Mouse (Mus musculus) stomach, postnatal 0 days (tissue): ENCODE measurements around the gene Fam221a. TPM values are rescaled to one million over a fixed set of nuclear protein-coding genes. Genes with fewer than 3 reads are reported as not detected.
"Not testable (repeated sequence)": the region's sequence is repeated elsewhere in the genome, so short reads cannot be mapped to it uniquely, and the experiment has no call there.

Experiments used
- ATAC-seq: fragments of 200-750 bp; cut with Nextera tagmentation; 2 replicates; pipeline ENCODE4 v1.8.0; 2017; ENCODE audit not compliant: low FRiP score, low TSS enrichment
- DNase-seq: peaks from one replicate; pipeline ENCODE4 v3.0.0-alpha.2; 2016; ENCODE audit warnings: low spot score
- H3K27ac ChIP-seq: fragments of 300-500 bp; sonication (generic); replicated peaks from 2 replicates; pipeline ENCODE4 v1.5.1; 2014; ENCODE audit warnings: mild to moderate bottlenecking, control low read depth
- H3K27me3 ChIP-seq: fragments of 300-500 bp; sonication (generic); 2 replicates; pipeline ENCODE4 v1.6.1; 2014; ENCODE audit warnings: low read length; ENCODE audit not compliant: control insufficient read depth, insufficient read depth
- H3K36me3 ChIP-seq: fragments of 300-500 bp; sonication (generic); 2 replicates; pipeline ENCODE4 v1.6.1; 2014; ENCODE audit warnings: low read length, mixed read lengths; ENCODE audit not compliant: control insufficient read depth, insufficient read depth
- H3K4me1 ChIP-seq: fragments of 300-500 bp; sonication (generic); replicated peaks from 2 replicates; pipeline ENCODE4 v1.6.1; 2014; ENCODE audit warnings: antibody characterized with exemption; ENCODE audit not compliant: control insufficient read depth, insufficient read depth
- H3K4me2 ChIP-seq: fragments of 300-500 bp; sonication (generic); replicated peaks from 2 replicates; pipeline ENCODE4 v1.6.1; 2014; ENCODE audit warnings: low read depth, mild to moderate bottlenecking, control low read depth, moderate library complexity
- H3K4me3 ChIP-seq: fragments of 300-500 bp; sonication (generic); 2 replicates; pipeline ENCODE4 v1.5.1; 2014; ENCODE audit warnings: low read depth, low read length, control low read depth
- H3K9ac ChIP-seq: fragments of 300-500 bp; sonication (generic); 2 replicates; pipeline ENCODE4 v1.6.1; 2014; ENCODE audit warnings: mild to moderate bottlenecking, low read length, control low read depth, mixed read lengths
- H3K9me3 ChIP-seq: fragments of 300-500 bp; sonication (generic); 2 replicates; pipeline ENCODE4 v1.6.1; 2016; ENCODE audit warnings: low read length; ENCODE audit not compliant: control insufficient read depth
- CTCF ChIP-seq: IDR thresholded peaks from 2 replicates; pipeline ENCODE4 v1.5.1; 2016; ENCODE audit warnings: antibody characterized with exemption, low read depth, mild to moderate bottlenecking, moderate library complexity
- EP300 ChIP-seq: optimal IDR thresholded peaks from 2 replicates; pipeline ENCODE3; 2016; ENCODE audit warnings: antibody characterized with exemption
- WGBS: fragments of 180-500 bp; shearing (Covaris S2); extraction: QIAGEN DNeasy Blood & Tissue Kit; methylation state at CpG from one replicate; pipeline ENCODE4 v1.1.7; 2014; 5-methylcytosine and 5-hydroxymethylcytosine counted together
- polyA plus RNA-seq: library from polyadenylated mRNA; unstranded; fragments of >200 nt; fragmentation: Nextera tagmentation; extraction: Ambion mirVana; gene quantifications from 2 replicates; pipeline ENCODE4 v1.2.1, GENCODE M21; 2015

The Fam221a gene
- polyA plus RNA-seq, 1 experiment from 2014 or later = 4.4 TPM

DNA sequence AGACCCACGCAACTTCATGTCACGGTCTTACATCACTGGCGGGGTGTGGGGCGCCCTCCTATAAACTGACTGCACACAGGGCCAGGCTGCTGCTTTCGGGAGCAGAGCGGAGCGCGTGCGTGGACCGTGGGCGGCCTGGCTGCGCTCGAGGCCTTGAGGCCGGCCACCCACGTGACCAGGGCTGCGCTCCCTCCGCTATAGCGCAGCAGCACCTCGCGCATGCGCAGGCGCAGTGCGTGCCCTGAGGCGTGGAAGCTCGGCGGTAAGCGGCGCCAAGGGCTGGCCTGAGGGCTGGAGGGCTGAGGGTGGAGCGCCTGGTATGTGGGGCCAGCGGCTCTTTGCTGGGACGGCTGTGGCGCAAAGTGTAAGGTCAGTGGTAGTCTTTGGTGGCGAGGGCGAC, 27.8 kb downstream of the Fam221a start, which contains the start of gene Stk31:
Gene Stk31, plus strand, starts transcription at position 289 of the 400 bp plus-strand sequence.
- ATAC-seq (no peak), DNase-seq (no peak)
- no peaks in the 10 kb centered on the region for H3K4me1 ChIP-seq
- no peak within 1 kb of the TSS for H3K4me3 ChIP-seq
- H3K9ac ChIP-seq = no peak within 1 kb of the TSS
- 82% methylated on average over 34 of the region's 34 CpGs for WGBS
- no peak within 1 kb of the TSS for H3K4me2 ChIP-seq
- H3K27me3 ChIP-seq = no peaks in the 10 kb centered on the region
- no peaks in the 10 kb centered on the region for H3K9me3 ChIP-seq
- no peak within 1 kb of the TSS for H3K27ac ChIP-seq
- no peak for TF ChIP-seq CTCF
- TF ChIP-seq EP300 = no peak
- no peaks in the 10 kb centered on the region for H3K36me3 ChIP-seq

DNA sequence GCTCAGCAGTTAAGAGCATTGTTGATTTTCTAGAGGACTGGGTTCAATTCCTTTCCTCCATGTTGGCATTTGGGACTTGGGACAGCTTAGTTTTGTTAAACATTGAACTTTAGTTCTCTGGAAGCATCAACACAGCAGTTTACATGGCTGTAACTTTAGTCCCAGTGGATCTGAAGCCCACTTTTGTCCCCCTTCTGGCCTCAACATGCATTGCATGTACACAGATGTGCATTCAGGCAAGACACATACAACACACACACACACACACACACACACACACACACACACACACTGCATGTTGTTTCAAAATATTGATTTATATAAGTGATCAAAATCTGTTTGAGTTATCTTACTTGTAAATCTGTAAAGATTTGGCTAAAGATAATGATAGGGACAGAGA, 29.9 kb downstream of the Fam221a start:
- Histone ChIP-seq H3K4me3 (no peak overlapping the region), H3K9me3 (no peaks in the 10 kb centered on the region), H3K36me3 (no peaks in the 10 kb centered on the region), H3K27me3 (no peaks in the 10 kb centered on the region), H3K27ac (no peak overlapping the region), H3K4me1 (no peaks in the 10 kb centered on the region), H3K9ac (no peak overlapping the region), H3K4me2 (no peak overlapping the region)
- no peak for TF ChIP-seq EP300
- TF ChIP-seq CTCF = peak; percentile 67
- ATAC-seq (no peak), DNase-seq (peak; percentile 50)

DNA sequence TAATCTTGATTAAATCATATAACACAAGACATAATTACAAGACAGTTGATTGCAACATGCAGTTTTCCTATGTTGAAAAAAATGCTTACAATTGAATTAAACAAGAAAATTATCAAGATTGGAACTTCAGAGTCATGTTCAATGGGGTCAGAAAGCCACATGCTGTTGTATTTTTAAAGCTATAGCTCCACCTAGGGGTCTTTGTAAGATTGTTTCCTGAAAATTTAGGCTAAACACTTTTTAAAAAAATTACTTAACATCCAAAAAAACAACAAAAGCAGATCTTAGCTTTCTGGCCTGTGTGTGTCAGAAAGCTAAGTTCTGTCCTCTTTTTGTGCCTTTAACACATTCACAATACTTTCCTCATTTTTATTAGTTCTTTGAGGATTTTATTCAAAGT, 30.8 kb downstream of the Fam221a start:
- H3K36me3 ChIP-seq = no peaks in the 10 kb centered on the region
- no peaks in the 10 kb centered on the region for H3K27me3 ChIP-seq
- no peaks in the 10 kb centered on the region for H3K9me3 ChIP-seq
- no peak for ATAC-seq
- DNase-seq = no peak
- no peaks in the 10 kb centered on the region for H3K4me1 ChIP-seq
- H3K4me2 ChIP-seq = no peak overlapping the region
- H3K9ac ChIP-seq = no peak overlapping the region
- no peak overlapping the region for H3K4me3 ChIP-seq
- TF ChIP-seq EP300 (no peak), CTCF (peak; percentile 74)
- no peak overlapping the region for H3K27ac ChIP-seq

DNA sequence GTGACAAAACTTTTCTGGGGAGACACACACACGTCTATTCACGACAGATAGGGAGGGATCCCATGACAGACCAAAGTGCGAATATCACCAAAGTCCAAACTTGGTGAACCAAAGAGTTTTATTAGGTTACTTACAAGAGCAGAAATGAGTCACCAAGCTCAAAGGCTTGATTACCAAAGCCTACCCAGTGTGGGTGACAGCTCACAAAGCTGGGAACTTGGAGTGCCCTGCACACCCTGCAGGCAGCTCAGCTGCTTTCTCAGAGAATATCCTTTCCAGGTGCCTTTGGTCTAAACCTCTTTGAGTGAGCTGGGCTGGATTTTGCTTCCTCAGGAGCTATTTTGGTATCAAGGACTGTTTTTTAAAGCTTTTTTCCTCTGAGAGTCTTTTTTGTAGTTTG, 43.3 kb downstream of the Fam221a start:
- no peak overlapping the region for H3K4me2 ChIP-seq
- TF ChIP-seq CTCF (no peak), EP300 (no peak)
- no peaks in the 10 kb centered on the region for H3K4me1 ChIP-seq
- no peak overlapping the region for H3K9ac ChIP-seq
- no peaks in the 10 kb centered on the region for H3K36me3 ChIP-seq
- DNase-seq (no peak), ATAC-seq (no peak)
- WGBS = 72% methylated on average over 3 of the region's 3 CpGs
- no peaks in the 10 kb centered on the region for H3K27me3 ChIP-seq
- no peak overlapping the region for H3K27ac ChIP-seq
- no peak overlapping the region for H3K4me3 ChIP-seq
- no peaks in the 10 kb centered on the region for H3K9me3 ChIP-seq

DNA sequence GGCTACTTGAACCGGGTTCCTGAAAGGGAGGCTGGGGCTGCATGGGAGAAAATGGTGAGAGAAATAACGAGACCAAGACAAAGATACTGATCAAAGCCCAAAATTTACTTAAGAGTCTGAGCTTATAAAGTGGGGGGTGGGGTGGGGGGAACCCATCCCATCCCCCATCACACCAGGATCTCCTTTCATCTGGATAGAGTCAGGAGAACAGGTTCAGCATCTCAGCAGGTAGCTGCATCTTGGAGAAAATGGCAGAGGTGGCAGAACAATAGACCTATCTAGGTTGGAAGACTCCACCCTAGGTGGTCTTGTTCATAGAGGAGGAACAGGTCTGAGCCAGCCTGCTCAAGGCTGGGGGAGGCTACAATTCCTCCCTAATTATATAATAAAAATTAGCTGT, 45.4 kb downstream of the Fam221a start:
- not testable (repeated sequence) for H3K4me3 ChIP-seq, H3K9me3 ChIP-seq, DNase-seq, H3K4me2 ChIP-seq, H3K4me1 ChIP-seq, H3K27me3 ChIP-seq, H3K9ac ChIP-seq, H3K27ac ChIP-seq, ATAC-seq, H3K36me3 ChIP-seq
- 73% methylated on average over 2 of the region's 2 CpGs for WGBS

DNA sequence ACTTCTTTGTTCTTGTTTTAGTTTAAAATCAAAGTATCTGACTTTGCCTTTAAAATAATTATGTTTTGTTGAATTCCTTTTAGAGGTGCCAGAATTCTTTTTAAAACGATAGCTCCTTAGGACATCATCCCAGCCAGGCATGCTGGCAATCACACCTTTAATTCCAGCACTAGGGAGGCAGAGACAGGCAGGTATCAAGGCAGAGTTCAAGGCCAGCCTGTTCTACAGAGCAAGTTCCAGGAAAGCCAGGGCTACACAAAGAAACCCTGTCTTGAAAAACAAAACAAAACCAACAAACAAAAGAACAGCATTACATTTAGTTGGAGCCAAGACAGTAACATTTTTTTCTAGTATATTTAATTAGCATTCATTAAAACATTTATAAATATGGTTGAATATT, 48.4 kb downstream of the Fam221a start:
- Histone ChIP-seq H3K36me3 (no peaks in the 10 kb centered on the region), H3K4me3 (no peak overlapping the region), H3K4me2 (no peak overlapping the region), H3K9me3 (no peaks in the 10 kb centered on the region), H3K9ac (no peak overlapping the region), H3K27me3 (no peaks in the 10 kb centered on the region), H3K27ac (no peak overlapping the region), H3K4me1 (no peaks in the 10 kb centered on the region)
- DNase-seq (no peak), ATAC-seq (no peak)
- TF ChIP-seq EP300 = no peak
- no peak for TF ChIP-seq CTCF
- 73% methylated on average over 1 of the region's 1 CpGs for WGBS

DNA sequence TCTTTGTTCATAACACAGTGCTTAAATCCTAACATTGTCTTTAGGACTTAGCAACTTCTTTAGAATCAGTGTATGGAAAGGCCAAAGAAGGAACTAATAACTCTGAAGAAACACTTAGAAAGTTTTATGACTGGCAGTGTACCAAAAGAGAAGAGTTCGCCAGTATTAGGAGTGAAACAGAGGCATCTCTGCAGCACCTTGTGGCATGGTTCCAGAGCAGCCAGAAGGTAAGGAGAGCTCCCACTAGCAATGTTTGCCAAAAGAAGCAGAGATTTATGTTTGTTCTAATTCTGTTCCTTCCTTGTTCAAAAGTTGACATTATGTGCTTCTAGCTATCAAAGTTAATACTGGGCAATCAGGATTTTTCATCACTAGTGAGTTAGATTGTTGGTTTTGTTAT, 69.8 kb downstream of the Fam221a start:
- H3K4me1 ChIP-seq = no peaks in the 10 kb centered on the region
- H3K36me3 ChIP-seq = no peaks in the 10 kb centered on the region
- TF ChIP-seq EP300 = no peak
- H3K4me2 ChIP-seq = no peak overlapping the region
- H3K27me3 ChIP-seq = no peaks in the 10 kb centered on the region
- ATAC-seq (no peak), DNase-seq (no peak)
- no peak overlapping the region for H3K27ac ChIP-seq
- no peak overlapping the region for H3K9ac ChIP-seq
- H3K4me3 ChIP-seq = no peak overlapping the region
- no peaks in the 10 kb centered on the region for H3K9me3 ChIP-seq
- 48% methylated on average over 1 of the region's 1 CpGs for WGBS

Other genes with a start within 250 kb of the Fam221a start
- 40.7 and 43.6 TPM in 2 replicates for gene Igf2bp3, start 152.8 kb upstream of the Fam221a start, polyA plus RNA-seq
- 34.6 and 35.4 TPM in 2 replicates for gene Tra2a, start 103.7 kb upstream of the Fam221a start, polyA plus RNA-seq
- gene Ccdc126, start 48.5 kb upstream of the Fam221a start, polyA plus RNA-seq = 7.4 and 8.4 TPM in 2 replicates
- gene Stk31, start 27.9 kb downstream of the Fam221a start, polyA plus RNA-seq = not detected in 2 replicates